Mouse (Mus musculus) central nervous system, embryonic 14 days (tissue): Measurements from ENCODE around the gene Grm3. TPM values are rescaled to one million over a fixed set of nuclear protein-coding genes. Genes with fewer than 3 reads are reported as not detected.

ENCODE experiments used
- polyA plus RNA-seq: library from polyadenylated mRNA; depleted of rRNA; stranded (reverse); fragments of >200 nt; gene quantifications from 2 replicates; pipeline ENCODE4 v1.2.3, GENCODE M21; 2012; rRNA removed

Grm3 gene
- polyA plus RNA-seq: 5.3 and 5.7 TPM in 2 replicates

DNA sequence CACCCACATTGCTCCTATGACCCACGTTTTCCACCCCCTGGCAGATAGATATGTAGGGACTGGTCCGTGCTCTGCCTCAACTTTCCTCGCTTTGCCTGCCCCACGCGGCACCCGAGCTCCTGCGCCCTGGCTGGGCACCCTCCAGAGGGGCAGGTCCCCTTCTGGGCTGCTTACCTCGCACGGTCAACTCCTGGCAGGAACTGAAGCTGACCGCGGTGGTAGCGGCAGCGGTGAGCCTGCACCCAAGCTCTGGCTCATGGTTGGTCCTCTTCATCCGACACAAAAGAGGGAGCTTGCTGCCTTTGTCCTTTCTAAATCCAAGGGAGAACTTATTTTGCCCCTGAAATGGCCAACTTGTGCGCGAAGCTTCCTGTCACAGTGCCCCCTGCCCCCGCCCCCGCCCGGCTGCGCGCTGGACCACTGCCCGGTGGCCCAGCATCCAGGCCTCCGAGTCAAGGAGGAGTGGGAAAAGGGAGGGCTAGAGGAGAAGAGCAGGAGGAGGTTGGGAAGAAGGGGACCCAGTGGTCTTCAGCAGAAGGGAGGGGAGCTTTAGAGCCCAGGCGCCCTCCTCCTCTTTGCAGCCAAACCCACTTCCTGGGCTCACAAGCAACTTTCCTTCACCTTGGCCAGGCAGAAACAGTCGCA, at the start of gene Grm3:
Grm3 (minus strand) TSS at position 215 of the 645 bp plus-strand sequence.

